Mouse (Mus musculus): ENCODE measurements around the gene Rab25.

Gene Rab25

GRCm38 (mm10) chr3:88566536-88567061 lies 18.5 kb upstream of the Rab25 start:
- peak; percentile 29 to 36 for DNase-seq

- DNase-seq: no peak
Measured at GRCm38 (mm10) chr3:88566116-88566515, 18.0 kb upstream of the Rab25 start.

GRCm38 (mm10) chr3:88563966-88564365 lies 15.9 kb upstream of the Rab25 start:
- no peak for DNase-seq

- no peak for DNase-seq
Measured at GRCm38 (mm10) chr3:88563442-88563841, 15.3 kb upstream of the Rab25 start.

GRCm38 (mm10) chr3:88561989-88562388 lies 13.9 kb upstream of the Rab25 start:
- peak; percentile 49 to 66 for DNase-seq

GRCm38 (mm10) chr3:88559596-88559995 lies 11.5 kb upstream of the Rab25 start:
- DNase-seq: no peak

- no peak for DNase-seq
Measured at GRCm38 (mm10) chr3:88556616-88557015, 8.5 kb upstream of the Rab25 start.

- no peak for DNase-seq
Measured at GRCm38 (mm10) chr3:88555731-88556130, 7.6 kb upstream of the Rab25 start.

- DNase-seq: no peak
Measured at GRCm38 (mm10) chr3:88555069-88555605, 7.0 kb upstream of the Rab25 start.

- DNase-seq: peak; percentile 25 to 68
Measured at GRCm38 (mm10) chr3:88553880-88554586, 5.9 kb upstream of the Rab25 start.

- DNase-seq: peak; percentile 90 to 95
Measured at GRCm38 (mm10) chr3:88553525-88553879, 5.4 kb upstream of the Rab25 start, which contains the start of gene Ubqln4. Gene Ubqln4, plus strand, starts transcription at chr3:88553758.

- DNase-seq: peak; percentile 99
Measured at GRCm38 (mm10) chr3:88552676-88553524, 4.8 kb upstream of the Rab25 start, which contains the start of gene Lamtor2. Gene Lamtor2, minus strand, starts transcription at chr3:88553074.

GRCm38 (mm10) chr3:88552082-88552645 lies 4.1 kb upstream of the Rab25 start:
- DNase-seq: no peak

GRCm38 (mm10) chr3:88551586-88551985 lies 3.5 kb upstream of the Rab25 start:
- DNase-seq: peak; percentile 23 to 52

- no peak for DNase-seq
Measured at GRCm38 (mm10) chr3:88546674-88547418, 1.3 kb downstream of the Rab25 start.

- no peak for DNase-seq
Measured at GRCm38 (mm10) chr3:88544955-88545591, 3.0 kb downstream of the Rab25 start.

- DNase-seq: peak; percentile 37 to 65
Measured at GRCm38 (mm10) chr3:88544514-88544913, 3.6 kb downstream of the Rab25 start.

GRCm38 (mm10) chr3:88543651-88544410 lies 4.3 kb downstream of the Rab25 start:
- DNase-seq: no peak

GRCm38 (mm10) chr3:88543174-88543573 lies 4.9 kb downstream of the Rab25 start:
- no peak for DNase-seq

GRCm38 (mm10) chr3:88542486-88542885 lies 5.6 kb downstream of the Rab25 start:
- DNase-seq: no peak
